Mouse (Mus musculus) thymus, adult 2 months (tissue): ENCODE results near the gene Hax1. TPM values are rescaled to one million over a fixed set of nuclear protein-coding genes. Genes with fewer than 3 reads are reported as not detected.

Experiments
- DNase-seq: peaks from one replicate; pipeline ENCODE4 v3.0.0; 2021
- H3K27ac ChIP-seq: fragments of 200-500 bp; 2 replicates; pipeline ENCODE4 v1.5.1; 2012; ENCODE audit warnings: low read length, control low read depth; ENCODE audit not compliant: control insufficient read depth, insufficient read depth
- H3K27me3 ChIP-seq: fragments of 200-500 bp; 2 replicates; pipeline ENCODE4 v1.6.1; 2012; ENCODE audit warnings: mild to moderate bottlenecking, low read length, moderate library complexity, mixed read lengths; ENCODE audit not compliant: control insufficient read depth, insufficient read depth
- H3K36me3 ChIP-seq: fragments of 200-500 bp; 2 replicates; pipeline ENCODE4 v1.6.1; 2012; ENCODE audit warnings: mild to moderate bottlenecking, low read length, moderate library complexity; ENCODE audit not compliant: control insufficient read depth, insufficient read depth
- H3K4me1 ChIP-seq: fragments of 200-500 bp; replicated peaks from 2 replicates; pipeline ENCODE4 v1.6.1; 2012; ENCODE audit warnings: low read length; ENCODE audit not compliant: control insufficient read depth, insufficient read depth
- H3K4me3 ChIP-seq: fragments of 200-500 bp; 2 replicates; pipeline ENCODE4 v1.5.1; 2012; ENCODE audit warnings: mild to moderate bottlenecking, low read length, control low read depth, moderate library complexity; ENCODE audit not compliant: control insufficient read depth, insufficient read depth
- CTCF ChIP-seq: fragments of 200-500 bp; IDR thresholded peaks from 2 replicates; pipeline ENCODE4 v1.5.1; 2012; ENCODE audit warnings: mild to moderate bottlenecking, control low read depth, low read length, moderate library complexity, borderline replicate concordance; ENCODE audit not compliant: control insufficient read depth, poor library complexity, insufficient read depth; ENCODE audit errors: extremely low read depth
- POLR2A ChIP-seq: fragments of 200-500 bp; IDR thresholded peaks from 2 replicates; pipeline ENCODE4 v1.6.1; 2012; ENCODE audit warnings: mild to moderate bottlenecking, low read length, control low read depth, moderate library complexity; ENCODE audit not compliant: control insufficient read depth, poor library complexity, insufficient read depth; ENCODE audit errors: extremely low read depth
- WGBS: fragments of 180-500 bp; shearing (Covaris S2); methylation state at CpG from one replicate; pipeline ENCODE4 v1.1.7; 2018; 5-methylcytosine and 5-hydroxymethylcytosine counted together
- polyA plus RNA-seq: library from polyadenylated mRNA; depleted of rRNA; stranded (reverse); fragments of >200 nt; gene quantifications from 2 replicates; pipeline ENCODE4 v1.2.3, GENCODE M21; 2012

Hax1 gene
- polyA plus RNA-seq, 1 experiment = 61.4 TPM

GRCm38 (mm10) chr3:89968509-89968908 lies 30.1 kb downstream of the Hax1 start:
- TF ChIP-seq POLR2A (no peak), CTCF (no peak)
- H3K4me3 ChIP-seq = no peak overlapping the region
- H3K36me3 ChIP-seq = no peaks in the 10 kb centered on the region
- WGBS = 43% methylated on average over 7 of the region's 7 CpGs
- H3K27ac ChIP-seq = no peak overlapping the region
- no peaks in the 10 kb centered on the region for H3K27me3 ChIP-seq
- DNase-seq = no peak
- H3K4me1 ChIP-seq = peaks cover 6% of the 10 kb centered on the region

GRCm38 (mm10) chr3:89966946-89967345 lies 31.6 kb downstream of the Hax1 start:
- 70% methylated on average over 4 of the region's 4 CpGs for WGBS
- no peak overlapping the region for H3K4me3 ChIP-seq
- no peak overlapping the region for H3K27ac ChIP-seq
- no peaks in the 10 kb centered on the region for H3K36me3 ChIP-seq
- TF ChIP-seq POLR2A (no peak), CTCF (0 out of 2 replicates have a peak, but pooled peaks have one; percentile 14)
- DNase-seq = peak; percentile 37
- H3K4me1 ChIP-seq = peaks cover 14% of the 10 kb centered on the region
- no peaks in the 10 kb centered on the region for H3K27me3 ChIP-seq

- Histone ChIP-seq H3K4me3 (no peak overlapping the region), H3K4me1 (peaks cover 24% of the 10 kb centered on the region), H3K27me3 (no peaks in the 10 kb centered on the region), H3K27ac (no peak overlapping the region), H3K36me3 (no peaks in the 10 kb centered on the region)
- WGBS = 97% methylated on average over 5 of the region's 5 CpGs
- no peak for DNase-seq
- TF ChIP-seq POLR2A = no peak
- no peak for TF ChIP-seq CTCF
These were observed 32.6 kb downstream of the Hax1 start for GRCm38 (mm10) chr3:89965972-89966371.

DNA sequence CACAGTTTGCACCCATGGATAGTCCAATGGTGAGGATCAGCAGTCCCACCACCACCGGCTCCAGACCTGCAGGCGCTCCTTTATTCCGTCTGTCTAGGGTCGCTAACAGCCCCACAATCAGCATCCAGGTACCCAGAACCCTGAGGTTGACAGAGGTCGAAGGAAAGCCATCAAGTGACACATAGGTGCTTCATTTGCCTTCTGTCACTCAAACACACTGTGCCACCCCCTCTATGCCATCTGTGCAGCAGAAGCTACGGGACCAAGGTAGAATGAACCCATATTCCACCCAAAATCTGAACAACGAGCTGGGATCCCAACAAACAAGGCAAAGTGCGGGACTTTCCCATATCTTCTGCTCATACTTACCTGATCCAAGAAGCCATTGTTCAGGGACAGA lies 33.0 kb downstream of the Hax1 start:
- H3K27me3 ChIP-seq = no peaks in the 10 kb centered on the region
- no peaks in the 10 kb centered on the region for H3K36me3 ChIP-seq
- no peak overlapping the region for H3K4me3 ChIP-seq
- 98% methylated on average over 8 of the region's 8 CpGs for WGBS
- TF ChIP-seq CTCF = no peak
- TF ChIP-seq POLR2A = no peak
- no peak for DNase-seq
- H3K4me1 ChIP-seq = peaks cover 28% of the 10 kb centered on the region
- H3K27ac ChIP-seq = no peak overlapping the region

GRCm38 (mm10) chr3:89963926-89964739 lies 34.4 kb downstream of the Hax1 start:
- WGBS = 12% methylated on average over 22 of the region's 22 CpGs
- peak; percentile 56 for DNase-seq
- Histone ChIP-seq H3K27me3 (no peaks in the 10 kb centered on the region), H3K36me3 (no peaks in the 10 kb centered on the region), H3K4me1 (peaks cover 36% of the 10 kb centered on the region), H3K4me3 (peak overlapping the region; percentile 67), H3K27ac (peak overlapping the region; percentile 32)
- peak; percentile 55; the same call in 1 of the 2 replicates for TF ChIP-seq CTCF
- TF ChIP-seq POLR2A = no peak

- Histone ChIP-seq H3K27me3 (no peaks in the 10 kb centered on the region), H3K36me3 (no peaks in the 10 kb centered on the region), H3K4me3 (peak within 1 kb of the TSS; percentile 67), H3K27ac (peak within 1 kb of the TSS; percentile 45), H3K4me1 (peaks cover 41% of the 10 kb centered on the region)
- TF ChIP-seq CTCF = no peak
- TF ChIP-seq POLR2A = peak; percentile 29; the same call in 1 of the 2 replicates
- DNase-seq = peak; percentile 72
- 1% methylated on average over 34 of the region's 35 CpGs for WGBS
These were observed 35.3 kb downstream of the Hax1 start, which contains the start of gene Atp8b2 for GRCm38 (mm10) chr3:89963221-89963763. Gene Atp8b2 (minus strand): TSS chr3:89963508.

- Histone ChIP-seq H3K27ac (peak overlapping the region; percentile 45; the same call in 1 of the 2 replicates), H3K36me3 (peaks cover 4% of the 10 kb centered on the region), H3K4me1 (peaks cover 41% of the 10 kb centered on the region), H3K27me3 (no peaks in the 10 kb centered on the region), H3K4me3 (peak overlapping the region; percentile 67)
- no peak for DNase-seq
- TF ChIP-seq POLR2A = no peak
- whole genome bisulfite sequencing = under 1% methylated on average over 30 of the region's 30 CpGs
These were observed 35.8 kb downstream of the Hax1 start for GRCm38 (mm10) chr3:89962751-89963220.
